Mouse (Mus musculus): ENCODE data around the gene Pdss2. TPM values are rescaled to one million over a fixed set of nuclear protein-coding genes. Genes with fewer than 3 reads are reported as not detected.
A peak's percentile ranks its signal among the peaks of the same experiment; 100 is the strongest.

Gene Pdss2
- total RNA-seq, 1 experiment from 2014 or later, result 17.2 TPM

DNA sequence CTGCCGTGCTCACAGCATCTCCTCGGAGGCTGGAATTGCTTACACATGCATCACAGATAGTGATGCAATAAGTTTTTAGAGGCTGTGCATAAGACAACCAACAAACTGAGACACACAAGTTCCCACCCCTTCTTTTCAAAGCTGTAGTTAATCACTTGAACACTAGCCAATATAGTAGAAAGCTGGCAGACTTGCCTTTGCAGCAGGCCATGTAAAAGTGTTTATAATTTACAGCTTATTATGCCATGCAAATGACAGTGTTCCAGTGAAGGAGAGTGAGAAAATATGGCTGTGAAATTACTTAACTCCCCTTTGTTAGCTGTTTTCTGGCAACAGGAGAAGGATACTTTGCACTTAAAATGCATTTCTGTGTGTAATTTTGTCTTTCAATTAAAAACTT, 90.9 kb downstream of the Pdss2 start:
- DNase-seq, result no peak

DNA sequence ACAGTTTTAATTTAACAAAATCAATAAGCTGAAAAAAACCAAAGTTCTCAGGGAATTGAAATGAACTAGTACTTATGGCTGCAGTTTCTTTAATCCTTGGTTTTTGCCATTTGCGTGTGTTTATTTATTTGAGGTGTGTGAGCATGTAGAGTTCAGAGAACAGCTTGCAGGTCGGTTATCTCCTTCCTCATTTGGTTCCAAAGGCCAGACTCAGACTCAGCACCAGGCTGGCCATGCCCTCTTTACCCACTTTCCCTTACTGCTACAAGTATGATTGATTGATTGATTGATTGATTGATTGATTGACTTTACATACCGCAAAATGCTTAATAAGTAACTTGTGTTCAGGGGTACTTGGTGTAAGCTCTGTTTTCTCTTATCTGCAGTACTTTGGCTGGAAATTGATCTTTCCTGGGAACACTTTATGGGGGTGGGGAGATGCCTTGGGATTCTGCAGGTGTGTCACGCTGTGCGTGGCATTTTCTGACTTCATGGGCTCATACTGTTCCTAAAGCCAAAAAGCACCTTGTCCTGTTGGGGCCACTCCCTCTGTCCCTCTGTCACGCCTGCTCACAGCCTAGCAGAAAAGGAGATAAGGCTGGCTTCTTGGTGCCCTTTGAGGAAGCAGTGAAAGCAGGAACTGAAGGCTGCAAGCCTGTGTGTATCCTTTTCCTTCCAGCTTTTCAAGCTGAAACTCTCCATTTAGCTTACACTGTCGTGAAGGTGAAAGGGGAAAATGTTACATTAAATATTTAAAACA, 91.6 kb downstream of the Pdss2 start:
- DNase-seq, result no peak

DNA sequence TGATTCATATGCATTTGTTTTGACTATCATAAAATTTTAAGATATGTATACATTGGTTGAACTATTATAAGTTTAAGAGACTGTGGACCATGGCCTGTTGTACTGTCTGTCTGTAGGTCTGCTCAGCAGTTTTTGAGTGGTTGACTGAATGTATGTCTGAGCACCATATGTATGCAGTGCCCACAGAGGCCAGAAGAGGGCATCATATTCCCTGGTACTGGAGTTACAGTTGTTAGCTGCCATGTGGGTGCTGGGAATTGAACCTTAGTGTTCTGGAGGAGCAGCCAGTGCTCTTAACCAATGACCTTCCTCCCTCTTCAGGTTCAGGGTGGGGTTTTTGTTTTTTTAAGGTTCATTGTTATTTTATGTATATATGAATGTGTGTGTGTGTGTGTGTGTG, 93.9 kb downstream of the Pdss2 start:
- DNase-seq, result no peak

DNA sequence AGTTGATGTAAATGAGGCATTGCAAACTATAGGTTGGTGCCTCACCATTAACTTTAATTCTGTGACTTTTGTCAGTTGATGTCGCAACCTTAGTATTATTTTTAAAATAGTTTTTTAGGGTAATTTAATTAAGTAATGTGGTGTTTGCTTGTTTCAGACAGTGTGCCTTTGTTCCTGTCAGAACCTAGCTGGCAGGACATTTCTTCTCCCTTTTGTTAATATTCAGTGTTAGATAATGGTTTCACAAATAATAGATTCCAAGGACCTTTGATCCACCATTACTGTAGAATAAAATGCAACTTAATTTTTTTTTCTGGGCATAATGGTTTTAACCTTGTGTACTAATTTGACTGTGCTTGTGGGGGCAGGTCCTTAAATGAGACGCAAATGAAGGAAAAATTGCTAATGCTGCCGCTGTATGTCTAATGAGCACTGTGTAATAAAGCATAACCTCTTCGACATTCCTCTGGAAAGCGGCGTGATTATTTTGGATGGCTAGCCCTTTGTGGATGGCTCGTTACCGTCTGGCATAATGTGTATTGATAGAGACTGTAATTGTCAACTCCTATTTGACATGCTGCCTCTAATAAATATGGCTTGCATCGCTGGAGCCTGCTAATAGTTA, 96.2 kb downstream of the Pdss2 start:
- no peak for DNase-seq

DNA sequence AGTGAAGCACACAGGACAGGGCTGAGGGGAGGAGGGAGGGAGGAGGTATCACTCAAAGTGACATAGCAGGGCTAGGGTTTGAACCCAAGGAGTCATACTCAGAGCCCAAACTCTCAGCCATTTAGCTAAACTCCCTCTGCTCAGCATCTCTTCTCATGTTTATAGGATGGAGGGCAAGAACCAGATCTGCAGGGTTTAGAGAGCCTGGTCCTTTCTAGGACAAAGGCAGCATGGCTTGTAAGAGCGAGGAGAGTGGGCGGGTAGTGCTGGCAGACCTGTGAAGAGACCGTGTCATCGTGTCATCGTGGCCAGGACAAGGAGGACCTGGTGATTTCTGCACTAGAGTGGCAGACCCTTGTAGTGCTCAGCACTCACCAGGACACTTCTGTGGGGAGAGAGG, 99.7 kb downstream of the Pdss2 start:
- DNase-seq, result no peak

DNA sequence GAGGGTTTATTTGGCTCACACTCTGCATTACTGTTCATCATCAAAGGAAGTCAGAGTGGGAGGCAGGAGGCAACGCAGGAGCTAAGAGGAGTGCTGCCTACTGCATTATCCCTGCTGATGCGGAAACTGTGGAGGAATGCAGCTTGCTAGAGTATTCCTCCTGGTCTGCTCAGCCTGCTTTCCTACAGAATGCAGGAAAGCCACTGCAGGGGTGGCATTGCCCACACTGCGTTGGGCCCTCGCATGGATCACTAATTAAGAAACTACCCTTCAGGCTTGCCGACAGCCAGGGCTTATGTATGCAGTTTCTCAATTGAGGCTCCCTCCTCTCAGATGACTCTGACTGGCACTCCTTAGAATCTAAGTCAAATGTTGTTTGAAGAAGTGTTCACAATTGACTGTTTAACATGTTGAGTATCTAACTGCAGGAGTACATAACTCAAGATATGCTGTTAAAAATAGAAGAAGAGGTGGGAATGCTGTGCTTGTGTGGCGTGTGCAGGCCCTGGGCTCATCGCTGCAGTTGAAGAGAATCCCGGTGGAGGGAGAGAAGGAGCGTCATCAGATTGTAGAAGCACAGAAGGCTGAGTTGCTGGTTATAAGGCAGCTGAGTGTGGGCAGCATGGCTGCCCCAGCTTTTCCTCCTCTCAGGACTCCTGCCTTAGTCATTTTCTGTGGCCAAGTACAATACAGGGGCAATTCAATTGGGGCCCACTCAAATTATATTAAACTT, 101.3 kb downstream of the Pdss2 start:
- no peak for DNase-seq

DNA sequence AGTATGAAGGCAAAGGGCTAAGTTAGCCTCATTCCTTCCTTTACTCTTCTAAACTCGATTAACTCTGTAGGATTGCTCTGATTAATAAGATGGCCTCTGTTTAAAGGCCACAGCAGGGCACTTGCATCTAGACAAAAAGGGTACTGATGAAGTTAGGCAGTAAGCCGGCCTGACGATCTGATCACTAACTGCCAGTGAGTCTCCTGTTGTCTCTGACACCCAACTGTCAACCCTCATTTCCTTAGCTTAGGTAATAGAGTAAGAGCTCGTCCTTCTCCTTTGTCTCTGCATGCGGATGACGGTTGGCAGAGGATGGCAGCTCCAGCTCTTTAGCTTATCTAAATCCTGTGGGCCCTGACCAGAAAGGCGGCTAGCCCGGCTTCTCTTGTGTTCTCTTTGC, 102.1 kb downstream of the Pdss2 start:
- no peak for DNase-seq

DNA sequence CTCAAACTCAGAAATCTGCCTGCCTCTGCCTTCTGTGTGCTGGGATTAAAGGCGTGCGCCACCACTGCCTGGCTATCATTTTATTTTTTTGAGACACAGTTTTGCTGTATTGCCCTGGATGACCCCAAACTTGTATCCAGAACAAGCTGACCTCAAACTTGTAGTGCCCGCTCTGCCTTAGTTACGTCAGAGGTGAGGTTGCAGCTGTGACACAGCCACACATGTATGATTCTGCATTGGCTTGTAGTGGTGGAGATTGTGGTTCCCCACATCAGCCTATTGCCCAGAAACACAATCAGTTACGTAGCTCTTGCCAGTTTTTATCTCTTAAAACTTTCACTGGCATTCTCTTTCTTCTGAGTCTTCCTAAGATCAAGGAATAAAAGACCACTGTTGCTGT, 108.5 kb downstream of the Pdss2 start:
- no peak for DNase-seq

DNA sequence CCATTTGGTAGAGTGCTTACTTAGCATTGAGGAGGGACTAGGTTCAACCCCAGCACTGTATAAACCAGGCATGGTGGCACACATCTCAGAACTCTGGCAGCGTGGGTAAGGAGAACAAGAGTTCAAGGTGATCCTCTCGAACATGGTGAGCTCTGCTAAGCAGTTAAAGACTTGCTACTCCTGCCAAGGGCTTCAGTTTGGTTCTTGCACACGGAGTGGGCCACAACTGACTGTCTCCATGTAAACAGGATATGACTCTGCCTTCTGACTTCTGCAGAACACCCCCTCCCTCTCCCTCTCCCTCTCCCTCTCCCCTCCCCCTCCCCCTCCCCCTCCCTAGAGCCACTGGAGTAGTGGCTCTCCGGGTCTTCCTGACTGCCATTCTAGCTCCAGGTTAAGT, 109.4 kb downstream of the Pdss2 start:
- DNase-seq, result no peak

DNA sequence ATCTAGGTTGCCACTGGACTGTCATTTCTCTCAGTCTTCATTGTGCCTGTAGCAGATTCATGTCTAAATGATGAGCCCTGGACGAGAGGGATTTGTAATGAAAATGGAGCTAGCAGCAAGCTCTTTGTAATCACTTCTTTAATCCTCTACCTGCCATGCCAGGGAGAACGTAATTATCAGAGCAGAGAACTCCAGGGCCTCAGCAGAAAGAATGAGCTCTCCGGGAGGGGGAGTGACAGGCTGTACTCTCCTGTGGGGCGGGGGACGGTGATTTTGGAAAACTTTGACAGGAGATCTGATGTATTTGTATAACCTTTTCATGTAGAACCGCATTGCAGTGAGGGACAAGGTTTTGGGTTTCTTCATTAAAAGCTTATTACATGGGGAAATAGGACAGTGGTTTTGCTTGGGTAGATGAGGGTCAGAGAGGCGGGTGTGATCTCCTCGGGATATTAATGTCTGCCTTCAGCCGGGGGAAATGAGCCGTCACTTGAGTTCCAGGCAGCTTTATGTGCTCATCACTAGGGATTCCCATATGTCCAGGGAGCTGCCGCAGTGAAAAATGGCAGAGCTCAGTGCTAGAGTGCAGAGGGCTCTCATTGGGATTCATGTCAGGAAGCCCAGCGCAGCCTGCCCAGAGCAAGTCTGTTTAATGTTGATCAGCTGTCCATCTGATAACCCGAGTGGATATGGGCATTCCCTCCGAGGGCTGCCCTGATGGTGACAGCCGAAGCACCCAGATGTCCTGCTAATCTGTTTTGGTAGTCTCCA, 110.8 kb downstream of the Pdss2 start:
- DNase-seq, result no peak

DNA sequence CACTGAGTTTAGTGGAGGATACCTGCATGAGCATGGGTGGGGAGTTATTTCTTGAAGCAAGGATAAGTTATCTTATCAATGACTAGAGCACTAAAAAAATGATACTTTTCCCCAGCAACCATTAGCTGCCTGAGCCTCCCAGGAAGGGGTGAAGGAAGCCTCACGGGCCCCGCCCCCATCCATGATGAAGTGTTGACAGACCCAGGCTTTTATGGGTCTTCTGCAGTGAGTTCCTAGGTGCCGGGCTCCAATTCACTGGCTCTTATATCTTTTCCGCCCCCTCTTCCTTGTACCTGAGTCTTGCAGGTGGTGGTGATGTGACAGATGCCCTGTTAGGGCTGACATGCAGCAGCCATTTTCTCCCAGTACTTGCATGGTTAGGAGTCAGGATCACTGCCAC, 114.6 kb downstream of the Pdss2 start:
- no peak for DNase-seq

DNA sequence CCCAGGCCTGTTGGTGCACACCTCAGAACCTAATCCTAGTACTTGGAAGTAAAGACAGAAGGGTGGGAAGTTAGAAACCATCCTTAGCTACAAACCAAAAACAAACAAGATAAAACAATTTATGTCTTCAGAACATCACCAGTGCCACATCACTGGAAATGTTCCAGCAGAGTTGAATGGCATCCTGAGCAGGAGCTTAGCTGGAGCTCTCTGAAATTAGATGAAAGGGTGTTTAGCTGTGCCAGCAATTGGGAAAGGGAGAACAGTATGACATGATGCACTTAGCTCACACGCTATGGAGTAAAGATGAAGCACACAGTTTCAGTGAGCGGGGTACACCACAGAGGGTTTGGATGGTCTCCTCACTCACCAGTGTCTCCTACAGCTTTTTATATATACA, 115.8 kb downstream of the Pdss2 start:
- no peak for DNase-seq

DNA sequence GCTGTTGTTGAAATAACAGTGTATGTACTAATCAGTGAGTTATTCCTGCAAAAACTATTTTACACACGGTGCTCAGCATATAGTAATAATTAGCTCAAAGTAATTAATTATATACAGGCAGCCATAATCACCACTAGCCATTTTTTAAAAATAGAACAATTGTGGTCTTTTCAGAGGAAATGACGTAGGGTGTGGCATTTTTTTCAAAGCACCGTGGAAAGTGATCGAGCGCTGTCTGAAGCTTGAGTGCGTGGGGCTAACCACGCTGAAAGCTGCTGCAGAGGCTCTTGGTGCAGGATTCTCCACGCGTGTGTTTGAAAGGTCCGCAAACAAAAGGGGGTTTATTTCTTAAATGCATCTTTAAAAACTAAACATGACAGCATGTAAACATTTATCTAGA, 118.5 kb downstream of the Pdss2 start:
- DNase-seq, result no peak

DNA sequence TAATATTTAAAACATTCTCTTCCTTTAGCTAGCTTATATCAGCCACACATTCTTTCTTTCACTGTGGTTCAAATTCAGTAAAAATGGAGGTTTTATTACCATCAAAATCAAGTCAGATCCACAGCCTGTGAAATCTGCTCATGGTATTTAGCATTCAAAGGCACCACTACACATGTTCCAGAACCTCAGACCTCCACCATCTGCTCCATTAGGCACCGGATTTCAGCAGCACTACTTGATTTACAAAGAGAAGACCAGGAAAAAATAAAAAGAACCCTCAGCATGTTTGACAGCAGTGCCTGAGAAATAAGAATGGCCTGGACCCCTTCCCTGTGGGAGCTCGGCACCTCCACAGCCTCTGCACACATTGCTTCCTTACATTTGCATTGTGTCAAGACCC, 128.4 kb downstream of the Pdss2 start:
- no peak for DNase-seq

DNA sequence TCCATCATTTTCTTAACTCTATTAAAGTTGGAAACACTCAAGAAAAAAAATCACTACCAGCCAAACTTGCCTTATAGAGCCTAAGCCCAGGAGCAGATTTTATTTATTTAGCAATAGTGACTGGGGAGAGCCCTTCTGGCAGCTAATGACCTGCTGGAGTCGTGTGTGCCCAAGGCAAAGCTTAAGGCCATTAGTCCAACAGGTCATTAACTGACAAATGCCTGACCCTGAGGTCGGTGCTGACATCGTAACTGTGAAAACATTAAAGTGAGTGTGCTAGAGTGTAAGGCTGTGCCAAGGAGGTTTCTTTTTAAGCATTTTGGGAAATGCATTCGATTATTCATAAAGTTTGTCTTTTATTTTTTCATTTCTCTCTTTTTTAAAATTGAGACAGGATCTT, 136.6 kb downstream of the Pdss2 start:
- peak; percentile 20 for DNase-seq

DNA sequence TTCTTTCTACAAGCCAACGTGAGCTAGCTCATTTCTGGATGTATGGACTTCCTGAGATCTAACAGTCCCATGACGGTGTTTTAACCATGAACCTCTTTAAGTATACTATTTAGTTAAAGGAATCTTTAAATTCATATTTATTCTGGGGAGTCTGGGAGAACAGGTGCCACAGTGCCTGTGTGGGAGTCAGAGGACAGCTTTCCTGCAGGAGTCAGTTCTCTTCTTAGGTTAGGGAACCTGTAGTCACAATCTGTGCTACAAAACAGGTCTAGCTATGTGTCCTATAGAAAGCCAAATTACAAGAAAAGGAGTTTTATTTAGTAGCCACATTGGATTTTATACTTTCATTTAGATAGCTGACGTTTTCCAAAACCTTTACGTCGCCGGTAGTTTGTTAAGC, 141.7 kb downstream of the Pdss2 start:
- no peak for DNase-seq

DNA sequence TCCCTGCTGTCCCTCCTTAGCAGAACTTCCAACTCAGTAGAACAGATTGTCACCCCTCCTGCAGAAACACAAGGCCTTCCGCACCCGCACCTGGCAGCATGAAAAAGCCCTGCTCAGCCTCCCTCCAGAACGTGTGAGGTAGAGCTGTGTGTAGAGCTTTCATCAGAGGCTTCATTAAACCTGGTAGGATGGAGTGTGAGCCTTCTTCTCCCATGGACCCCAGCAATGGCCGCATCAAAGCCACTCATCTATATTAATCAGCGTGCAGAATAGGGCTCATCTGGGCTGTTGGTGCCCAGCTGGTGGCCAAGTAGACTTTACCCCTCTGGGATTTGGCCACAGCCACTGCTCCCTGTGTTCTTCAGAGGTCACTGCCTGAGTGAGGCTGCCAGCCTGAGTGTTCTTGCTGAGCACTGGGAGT, 142.2 kb downstream of the Pdss2 start:
- peak; percentile 23 for DNase-seq

DNA sequence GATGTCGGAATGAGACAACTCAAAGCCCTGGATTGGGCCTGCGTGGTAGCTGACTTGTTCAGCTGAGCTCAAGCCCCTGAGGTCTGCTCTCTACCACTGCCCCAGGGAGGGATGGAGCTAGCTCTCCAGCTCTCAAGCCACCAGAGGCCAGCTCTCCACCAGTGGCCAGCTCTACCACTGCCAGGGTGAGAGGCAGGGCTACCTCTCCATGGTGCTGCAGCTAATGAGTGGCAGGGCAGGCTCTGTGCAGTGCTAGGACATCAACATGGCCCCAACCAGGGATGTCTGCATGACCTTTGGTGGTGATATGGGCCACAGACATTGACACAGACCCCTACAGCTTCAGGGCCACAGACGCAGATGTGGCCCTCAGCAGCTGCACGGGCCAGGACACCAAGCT, 144.6 kb downstream of the Pdss2 start:
- no peak for DNase-seq

DNA sequence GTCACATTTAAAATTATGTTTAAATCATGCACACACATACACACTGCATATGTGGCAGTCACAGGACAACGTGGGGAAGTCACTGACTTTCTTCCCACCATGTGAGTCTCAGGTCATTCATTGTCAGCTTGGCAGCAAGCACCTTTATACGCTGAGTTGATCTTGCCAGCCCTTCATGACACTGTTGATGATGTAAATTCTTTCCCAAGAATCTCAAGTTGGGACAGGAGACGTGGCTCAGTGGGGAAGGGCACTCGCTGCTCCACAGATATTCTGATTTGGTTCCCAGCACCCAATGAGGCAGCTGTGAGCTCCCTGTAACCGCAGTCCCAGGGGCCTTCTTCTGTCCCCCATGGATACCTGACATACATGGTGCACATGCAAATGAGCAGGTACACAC, 147.3 kb downstream of the Pdss2 start:
- no peak for DNase-seq

DNA sequence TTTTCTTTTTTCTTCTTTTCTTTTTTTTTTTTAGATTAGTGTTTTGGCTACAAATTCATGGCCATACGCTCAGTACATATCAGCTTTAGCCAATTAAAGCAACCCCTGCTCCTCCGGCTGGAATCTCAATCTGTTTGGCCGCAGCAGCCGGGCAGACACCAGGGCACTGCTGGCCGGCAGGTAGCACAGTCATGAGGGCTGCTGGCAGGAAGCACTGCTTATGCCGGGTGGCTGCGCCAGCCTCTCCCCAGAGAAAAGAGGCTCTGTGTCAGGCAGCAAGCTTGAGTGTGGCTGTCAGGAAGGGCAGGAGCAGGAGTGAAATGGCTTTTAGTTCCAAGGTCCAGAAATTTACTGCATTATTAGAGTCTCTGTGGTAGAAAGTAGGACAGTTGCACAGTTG, 151.0 kb downstream of the Pdss2 start:
- peak; percentile 67 for DNase-seq

DNA sequence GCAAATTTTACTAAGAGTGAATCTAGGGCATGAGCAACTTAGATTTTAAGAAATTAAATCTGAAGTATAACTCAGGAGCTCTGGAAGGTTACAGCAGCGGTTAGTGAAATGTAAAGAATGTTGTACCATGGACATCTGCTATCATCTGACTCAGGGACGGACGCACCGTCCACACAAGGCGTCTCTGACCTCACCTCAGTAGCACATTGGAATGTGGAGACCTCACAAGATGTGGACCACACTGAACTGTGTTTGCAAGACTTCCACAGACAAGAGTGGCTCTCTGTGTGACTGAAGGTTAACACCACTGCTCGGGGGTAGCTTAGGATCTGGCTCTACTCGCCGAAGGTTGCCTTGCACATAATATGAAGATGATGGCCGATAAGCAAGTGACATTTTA, 151.7 kb downstream of the Pdss2 start:
- no peak for DNase-seq

DNA sequence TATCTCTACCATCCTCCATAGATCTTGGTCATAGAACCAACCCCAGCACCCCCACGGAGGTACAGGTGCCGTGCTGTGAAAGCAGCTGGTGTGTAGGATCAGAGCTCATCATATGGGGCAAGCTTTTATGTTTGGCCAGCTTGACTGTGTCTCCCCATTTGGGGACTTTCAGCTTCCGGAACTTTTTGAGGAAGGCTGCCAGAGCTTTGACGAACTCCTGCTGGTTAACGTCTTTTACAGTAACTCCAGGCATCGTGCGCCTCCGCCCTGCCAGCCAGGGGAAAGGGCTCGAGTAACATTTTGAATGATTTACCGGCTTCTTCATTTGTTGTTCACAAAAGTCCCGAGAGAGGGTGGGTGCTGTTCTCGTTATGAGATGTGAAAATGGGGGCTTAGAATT, 152.4 kb downstream of the Pdss2 start:
- DNase-seq, result no peak

DNA sequence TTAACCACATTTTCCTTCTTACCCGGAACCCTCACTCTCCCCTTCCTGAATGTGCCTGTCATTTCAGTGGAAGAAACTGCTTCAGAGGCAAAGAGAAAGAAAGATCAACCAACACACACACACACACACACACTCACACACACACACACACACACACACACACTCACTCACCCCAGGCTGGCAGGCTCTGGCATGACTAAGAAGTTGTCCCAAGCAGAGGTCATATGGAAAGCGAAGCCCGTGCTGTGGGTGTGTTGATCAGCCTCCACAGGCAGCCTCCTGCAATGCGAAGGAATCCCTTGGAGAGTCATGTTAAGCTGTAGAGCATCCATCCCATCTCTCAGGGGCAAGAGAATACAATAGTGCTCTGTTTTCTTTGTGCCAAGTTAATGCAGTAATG, 154.0 kb downstream of the Pdss2 start:
- DNase-seq, result peak; percentile 54

Measured in adrenal gland, postnatal 14 days (tissue).